Mouse (Mus musculus) brain, adult 2 months (tissue): ENCODE measurements around the gene Serpina6.
A peak's percentile ranks its signal among the peaks of the same experiment; 100 is the strongest.
"Not testable (repeated sequence)": the region's sequence is repeated elsewhere in the genome, so short reads cannot be mapped to it uniquely, and the experiment has no call there.

Source experiments
- DNase-seq: peaks from one replicate; pipeline ENCODE4 v3.0.0; 2011; ENCODE audit warnings: low read depth, low spot score

Gene Serpina6

GRCm38 (mm10) chr12:103656848-103657626 lies at the start of gene Serpina6:
Serpina6 (minus strand) TSS chr12:103657212.
- DNase-seq = no peak

GRCm38 (mm10) chr12:103706113-103706512 lies 49.1 kb upstream of the Serpina6 start:
- no peak for DNase-seq

- DNase-seq = no peak
These were observed 48.5 kb upstream of the Serpina6 start for GRCm38 (mm10) chr12:103705547-103705946.

GRCm38 (mm10) chr12:103700144-103700750 lies 43.2 kb upstream of the Serpina6 start:
- no peak for DNase-seq

DNA sequence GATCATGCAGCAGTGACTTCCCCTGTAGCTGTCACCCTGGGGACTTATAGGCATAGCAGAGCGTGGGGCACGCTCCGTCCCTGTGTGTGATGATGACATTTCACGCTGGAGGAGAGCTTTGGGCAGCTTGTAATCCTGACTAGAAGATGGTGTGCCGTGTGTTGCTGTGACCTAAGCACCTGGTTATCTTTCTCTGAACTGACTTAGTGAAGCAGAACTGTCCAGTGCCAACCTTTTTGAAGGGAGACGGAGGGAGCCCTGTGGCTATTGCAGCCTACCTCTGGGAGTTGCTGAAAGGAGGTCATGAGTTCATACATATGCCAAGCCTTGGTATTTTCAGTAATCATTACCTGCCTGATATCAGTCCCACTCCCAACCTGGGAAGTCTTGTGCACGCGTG lies 38.4 kb upstream of the Serpina6 start, which contains the start of gene Serpina1f:
Gene Serpina1f, minus strand, starts transcription at position 101 of the 400 bp plus-strand sequence.
- DNase-seq = no peak

GRCm38 (mm10) chr12:103688221-103688814 lies 31.3 kb upstream of the Serpina6 start:
- no peak for DNase-seq

DNA sequence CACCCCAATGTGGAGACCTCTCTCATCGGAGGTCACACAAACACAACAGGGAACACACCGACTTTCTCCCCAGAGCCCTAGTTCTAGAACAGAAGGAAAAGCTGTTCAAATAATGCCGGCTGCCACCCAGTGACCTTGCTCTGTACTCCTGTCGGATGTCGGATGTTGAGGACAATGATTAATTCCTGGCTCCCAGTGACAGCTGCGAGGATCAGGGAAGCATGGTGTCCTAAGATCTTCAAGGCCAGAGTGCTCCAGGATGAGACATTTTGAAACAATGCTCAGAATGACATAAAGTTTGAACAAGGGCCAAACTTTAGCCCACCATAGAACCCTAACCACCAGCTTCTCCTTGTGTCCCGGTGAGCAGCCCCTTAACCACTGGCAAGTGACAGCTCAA lies 30.0 kb upstream of the Serpina6 start:
- DNase-seq = no peak

DNA sequence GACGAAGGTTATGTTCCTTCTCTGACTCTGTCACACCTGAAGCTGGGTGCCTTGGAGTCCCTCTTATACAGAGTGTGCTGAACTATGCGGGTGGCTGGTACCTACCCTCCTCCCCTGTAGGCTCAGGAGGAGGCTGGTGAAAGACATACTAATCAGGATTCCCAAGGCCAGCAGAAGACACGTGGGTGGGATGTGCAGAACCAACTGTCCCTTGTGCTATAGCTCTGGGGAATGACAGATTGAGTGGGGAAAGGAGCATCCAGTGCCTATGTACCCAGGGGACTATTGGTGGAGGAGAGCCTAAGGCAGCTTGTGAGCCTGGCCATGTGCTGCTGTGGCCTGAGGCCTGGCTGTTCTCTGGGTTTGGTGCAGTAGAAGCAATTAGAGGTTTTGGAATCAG lies 29.0 kb upstream of the Serpina6 start:
- peak; percentile 81 for DNase-seq

DNA sequence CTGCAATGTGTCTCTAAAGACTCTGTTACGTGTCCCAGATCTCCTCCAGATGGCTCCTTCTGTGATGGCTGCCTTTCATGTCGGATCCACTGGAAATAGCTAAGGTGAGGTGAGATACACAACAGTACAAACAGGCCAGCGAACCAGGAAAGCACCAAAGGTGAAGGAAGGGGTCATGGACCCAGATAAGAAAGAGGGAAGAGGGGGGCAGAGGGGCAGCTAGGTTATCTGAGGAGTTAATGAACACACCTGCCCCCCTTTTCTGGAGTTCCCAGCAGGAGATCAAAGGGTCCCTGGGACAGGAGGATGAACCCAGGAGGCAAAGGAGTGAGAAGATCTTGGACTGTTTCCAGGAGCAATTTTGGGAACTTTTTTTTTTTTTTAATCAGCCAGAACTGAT lies 28.4 kb upstream of the Serpina6 start:
- peak; percentile 32 for DNase-seq

DNA sequence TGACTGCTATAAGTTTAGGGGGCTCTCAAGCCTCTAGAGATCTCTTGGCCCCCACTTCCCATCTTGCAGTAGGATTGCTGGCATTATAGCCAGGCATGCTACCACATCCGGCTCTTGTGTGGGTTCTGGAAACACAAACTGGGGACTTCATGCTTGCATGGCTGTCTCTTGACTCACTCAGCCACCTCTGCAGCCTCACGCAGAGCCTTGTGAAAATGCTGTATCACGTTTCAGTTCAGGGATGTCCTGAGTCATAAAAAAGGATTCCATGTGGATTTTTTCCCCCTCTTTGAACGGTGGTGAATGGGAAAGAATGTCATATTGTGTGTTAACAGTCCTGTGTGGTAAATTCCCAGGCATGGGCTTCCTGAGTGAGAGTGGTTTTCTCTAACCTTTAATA lies 26.8 kb upstream of the Serpina6 start:
- peak; percentile 19 for DNase-seq

DNA sequence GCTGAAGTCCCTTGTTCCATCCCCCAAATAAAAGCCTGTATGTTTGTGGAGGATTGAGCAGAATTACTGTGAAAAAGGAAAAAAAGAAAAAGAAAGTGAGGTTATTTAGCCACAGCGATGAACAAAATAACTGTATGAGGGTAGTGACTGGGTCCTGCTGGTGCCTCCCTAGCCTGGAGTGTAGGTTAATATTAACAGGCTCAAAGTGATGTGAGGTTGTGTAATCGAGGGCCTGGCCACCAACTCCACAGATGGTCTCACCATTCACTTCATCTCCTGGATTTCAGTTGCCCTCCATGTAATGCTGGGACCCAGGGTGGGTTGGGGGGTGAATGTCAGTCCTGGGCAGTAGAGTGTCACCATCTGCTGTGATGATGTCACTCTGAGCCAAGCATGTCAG lies 24.7 kb upstream of the Serpina6 start:
- DNase-seq = no peak

DNA sequence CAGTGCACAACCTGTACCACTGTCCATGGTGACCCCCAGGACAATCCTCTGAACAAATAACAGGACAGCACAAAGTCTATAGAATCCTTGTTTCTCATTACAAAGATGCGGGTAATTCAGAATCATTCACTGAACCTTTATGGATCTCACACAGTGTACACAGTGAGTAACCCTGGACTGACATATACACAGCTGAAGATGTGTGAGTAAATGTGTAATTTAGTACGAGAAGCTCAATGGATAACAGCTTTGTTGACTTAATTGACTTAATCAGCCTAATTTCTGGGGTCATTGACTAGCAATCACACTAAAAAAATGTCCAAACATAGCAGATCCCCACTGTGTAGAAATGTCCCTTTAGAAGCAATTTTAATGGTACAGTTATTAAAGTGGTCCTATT lies 24.2 kb upstream of the Serpina6 start:
- DNase-seq = no peak

DNA sequence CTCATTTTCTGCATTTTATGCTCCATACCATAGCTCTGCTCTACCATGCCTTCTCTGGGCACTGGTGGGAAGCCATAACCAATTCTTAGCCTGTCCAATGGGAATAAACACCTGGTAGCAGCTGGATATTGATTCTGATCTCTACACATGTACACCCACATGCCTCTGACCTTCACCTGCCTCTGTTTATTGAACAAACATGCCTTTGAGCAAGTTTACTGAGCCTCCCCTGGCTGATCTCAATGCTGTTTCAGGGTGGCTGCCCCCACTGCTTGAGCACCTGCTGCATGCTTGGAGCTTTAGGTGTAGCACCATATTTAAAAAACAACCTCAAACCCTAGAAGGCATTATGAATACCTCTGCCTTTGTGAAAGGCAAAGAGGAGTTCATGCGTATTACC lies 22.8 kb upstream of the Serpina6 start:
- not testable (repeated sequence) for DNase-seq

GRCm38 (mm10) chr12:103676039-103676438 lies 19.0 kb upstream of the Serpina6 start, which contains the start of gene Serpina16:
Serpina16 (minus strand) TSS chr12:103676139.
- DNase-seq = no peak

DNA sequence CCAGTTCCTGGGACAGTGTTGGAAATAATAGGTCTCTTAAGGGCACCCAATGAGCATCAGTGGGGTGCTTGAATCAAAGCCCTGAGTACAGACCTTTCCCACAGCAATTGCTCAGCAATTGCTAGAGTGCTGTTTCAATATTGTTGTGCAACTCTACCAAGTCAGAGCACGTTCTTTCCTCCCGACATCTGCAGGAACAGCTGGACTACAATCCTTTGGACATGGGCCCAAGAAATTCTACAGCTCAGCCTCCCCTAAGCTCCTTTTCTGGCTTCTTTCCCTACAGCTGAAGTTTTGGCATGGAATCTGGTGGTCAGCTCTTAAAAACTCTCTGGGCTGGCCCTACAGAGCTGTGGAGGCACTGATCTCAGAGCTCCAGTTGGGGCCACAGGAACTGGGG lies 16.2 kb upstream of the Serpina6 start:
- peak; percentile 19 for DNase-seq

GRCm38 (mm10) chr12:103671483-103671882 lies 14.5 kb upstream of the Serpina6 start:
- no peak for DNase-seq

DNA sequence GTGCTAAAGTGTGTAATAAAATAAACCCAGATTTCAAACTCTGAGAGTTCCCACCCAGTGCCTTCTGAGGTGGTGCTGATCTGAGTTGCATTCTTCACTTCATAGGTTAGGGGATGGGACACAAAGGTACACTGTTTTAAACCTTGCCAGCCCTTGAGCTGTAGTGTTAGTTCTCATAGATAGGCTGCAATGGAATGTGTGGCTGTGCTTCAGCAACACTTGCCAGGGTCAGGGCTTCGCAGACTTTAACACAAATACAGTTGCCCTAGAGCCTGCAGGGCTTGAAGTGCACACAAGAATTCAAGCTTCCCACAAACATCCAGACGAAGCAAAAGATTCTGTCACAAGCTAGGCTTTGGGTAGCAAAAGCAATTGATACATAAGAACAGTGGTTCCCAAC lies 14.0 kb upstream of the Serpina6 start:
- no peak for DNase-seq

DNA sequence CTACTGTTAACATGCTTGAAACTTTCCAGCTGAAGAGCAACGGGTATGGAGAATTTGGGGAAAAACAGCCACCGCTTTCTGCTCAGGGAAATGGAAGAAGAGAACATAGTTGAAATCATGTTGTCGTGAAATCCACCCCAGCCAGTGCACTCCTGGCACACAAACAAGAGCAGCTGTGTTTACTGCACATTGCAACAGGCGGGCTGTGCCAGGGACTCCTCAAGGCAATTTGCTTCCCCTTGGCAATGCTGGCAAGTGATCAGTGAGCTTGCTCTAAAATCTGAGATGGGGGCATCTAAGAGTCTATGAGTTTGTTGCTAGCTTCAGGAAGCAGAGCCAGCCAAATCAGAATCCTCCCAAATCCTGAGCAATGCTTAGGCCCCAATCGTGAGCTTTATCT lies 13.3 kb upstream of the Serpina6 start:
- DNase-seq = peak; percentile 77

DNA sequence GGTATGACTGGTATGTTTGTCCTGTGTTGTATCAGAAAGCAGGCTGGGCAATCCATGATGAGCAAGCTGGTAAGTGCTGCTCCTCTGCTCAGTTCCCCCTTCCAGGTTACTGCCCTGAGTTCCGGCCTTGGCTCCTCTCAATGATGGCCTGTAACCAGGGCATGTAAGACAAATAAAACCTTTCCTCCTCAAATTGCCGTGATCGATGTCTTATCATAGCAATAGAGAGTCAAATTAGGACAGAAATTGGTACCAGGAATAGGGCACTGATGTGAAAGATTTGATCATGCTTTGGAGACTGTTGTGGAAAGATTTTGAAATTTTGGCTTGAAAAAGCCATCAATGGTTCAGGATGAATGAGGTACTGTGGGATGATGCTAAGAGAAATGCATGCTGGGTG lies 8.3 kb upstream of the Serpina6 start:
- DNase-seq = no peak

DNA sequence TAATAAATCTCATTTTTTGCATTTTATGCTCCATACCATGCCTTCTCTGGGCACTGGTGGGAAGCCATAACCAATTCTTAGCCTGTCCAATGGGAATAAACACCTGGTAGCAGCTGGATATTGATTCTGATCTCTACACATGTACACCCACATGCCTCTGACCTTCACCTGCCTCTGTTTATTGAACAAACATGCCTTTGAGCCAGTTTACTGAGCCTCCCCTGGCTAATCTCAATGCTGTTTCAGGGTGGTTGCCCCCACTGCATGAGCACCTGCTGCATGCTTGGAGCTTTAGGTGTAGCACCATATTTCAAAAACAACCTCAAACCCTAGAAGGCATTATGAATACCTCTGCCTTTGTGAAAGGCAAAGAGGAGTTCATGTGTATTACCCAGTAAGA lies 5.0 kb upstream of the Serpina6 start:
- not testable (repeated sequence) for DNase-seq

DNA sequence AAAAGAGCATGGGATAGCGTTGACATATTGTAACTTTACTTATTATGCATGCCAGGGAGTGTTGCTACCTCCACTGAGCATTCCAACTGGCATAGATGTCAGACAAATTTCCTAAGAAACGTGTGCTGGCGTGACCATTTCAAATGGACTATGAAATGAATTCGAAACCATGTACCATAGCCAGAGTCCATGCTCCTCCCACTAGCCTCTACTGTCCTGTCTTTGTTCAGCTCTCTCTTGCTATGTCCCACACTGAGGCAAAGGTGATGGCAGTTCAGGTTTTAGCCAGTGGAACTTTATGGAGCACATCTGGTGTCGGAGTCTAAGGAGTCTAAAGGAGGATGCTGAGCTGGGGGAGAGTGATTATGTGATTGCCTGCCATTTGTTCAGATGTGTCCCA lies 3.1 kb upstream of the Serpina6 start:
- no peak for DNase-seq

GRCm38 (mm10) chr12:103659171-103659570 lies 2.2 kb upstream of the Serpina6 start:
- DNase-seq = no peak

- no peak for DNase-seq
These were observed 979 bp upstream of the Serpina6 start for GRCm38 (mm10) chr12:103657991-103658390.
